8 mouse cellular contexts compared by ENCODE assay signal in the genomic region with DNA sequence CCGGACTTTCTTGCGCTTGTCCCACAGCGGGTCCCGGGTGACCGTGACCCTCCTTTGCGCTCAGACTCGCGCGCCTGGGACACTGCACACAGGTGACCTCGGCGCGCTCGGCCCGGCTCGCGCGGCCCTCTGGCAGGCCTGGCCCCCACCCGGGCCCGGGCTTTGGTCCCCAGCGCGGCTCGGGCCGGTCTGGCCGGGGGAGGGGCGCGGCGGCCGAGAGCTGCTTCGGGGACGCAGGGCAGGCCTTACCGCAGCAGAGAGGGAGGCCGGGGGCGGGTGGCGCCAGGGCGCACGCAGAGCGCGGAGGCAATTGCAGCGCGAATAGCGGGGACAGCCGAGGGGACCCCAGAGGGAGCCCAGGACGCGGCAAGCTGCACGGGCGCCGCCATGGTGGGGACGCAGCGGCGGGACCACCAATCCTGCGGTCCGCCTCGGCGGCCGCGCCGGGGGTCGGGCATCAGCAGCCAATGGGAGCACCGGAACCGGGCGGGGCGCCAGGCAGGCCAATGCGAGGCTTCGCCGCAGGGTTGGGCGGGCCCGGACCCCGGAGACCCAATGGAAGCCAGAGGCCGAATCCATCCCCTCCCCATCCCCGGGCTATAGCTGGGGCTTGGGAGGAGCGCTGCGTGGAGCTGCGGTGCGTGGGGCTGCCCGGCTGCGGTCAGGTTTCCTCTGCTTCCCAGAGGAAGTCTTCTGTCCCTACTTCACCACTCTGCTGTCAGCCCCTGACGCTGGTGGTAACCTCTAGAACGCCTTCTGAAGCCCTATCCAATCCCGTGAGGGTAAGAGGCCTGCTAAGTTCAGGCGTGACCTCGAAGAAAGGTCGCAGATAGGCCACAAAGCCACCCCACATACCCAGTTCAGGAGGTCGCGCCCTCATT. TPM values are rescaled to one million over a fixed set of nuclear protein-coding genes. Genes with fewer than 3 reads are reported as not detected.
DNase-seq lines count a peak whose midpoint lies in the region; ATAC-seq and TF ChIP-seq lines count a peak whose summit lies in the region.

A gene (minus strand): TSS at position 430 of the 881 bp plus-strand sequence.

- WGBS in forebrain, embryonic 10.5 days, result under 1% methylated on average over 82 of the region's 84 CpGs
- WGBS in heart, embryonic 15.5 days, result 0% methylated on average over 81 of the region's 84 CpGs
- WGBS in liver, embryonic 14.5 days (ENCODE audit: insufficient replicate concordance), result under 1% methylated on average over 82 of the region's 84 CpGs
- under 1% methylated on average over 75 of the region's 84 CpGs for WGBS in neural tube, embryonic 11.5 days
- WGBS in stomach, postnatal 0 days, result under 1% methylated on average over 68 of the region's 84 CpGs

- peak; percentile 90 for ATAC-seq in CD4-positive, CD25-positive, alpha-beta regulatory T cell, adult 4 months
- ATAC-seq in heart, embryonic 15.5 days (replicated peaks; ENCODE audit: insufficient number of reproducible peaks, insufficient read depth, low FRiP score, low read depth), result peak; percentile 97
- peak; percentile 98 for ATAC-seq in liver, embryonic 14.5 days (ENCODE audit: insufficient read depth)
- peak; percentile 99 for ATAC-seq in neural tube, embryonic 11.5 days (ENCODE audit: insufficient read depth, low FRiP score, low TSS enrichment)
- peak; percentile 96 for ATAC-seq in stomach, postnatal 0 days (ENCODE audit: low FRiP score, low TSS enrichment)

- TF ChIP-seq CTCF in liver, embryonic 14.5 days (IDR thresholded peaks at IDR 0.05; ENCODE audit: low read depth), result 0 out of 2 replicates have a peak, but pooled peaks have one; percentile 9
- no peak for TF ChIP-seq CTCF in stomach, postnatal 0 days (IDR thresholded peaks at IDR 0.05; ENCODE audit: low read depth)

- peaks cover 44% of the 10 kb centered on the region for H3K36me3 ChIP-seq in forebrain, embryonic 10.5 days (replicated peaks)
- H3K36me3 ChIP-seq in heart, embryonic 15.5 days, result peaks cover 20% of the 10 kb centered on the region
- peaks cover 12% of the 10 kb centered on the region for H3K36me3 ChIP-seq in liver, embryonic 14.5 days (replicated peaks; ENCODE audit: control insufficient read depth, insufficient read depth, low read depth)
- H3K36me3 ChIP-seq in neural tube, embryonic 11.5 days (ENCODE audit: control insufficient read depth, insufficient read depth, low read length), result peaks cover 12% of the 10 kb centered on the region
- peaks cover 7% of the 10 kb centered on the region for H3K36me3 ChIP-seq in stomach, postnatal 0 days (ENCODE audit: control insufficient read depth, insufficient read depth, low read length)

- H3K9ac ChIP-seq in heart, embryonic 15.5 days, result peak within 1 kb of the TSS; percentile 89
- peak within 1 kb of the TSS; percentile 68 for H3K9ac ChIP-seq in liver, embryonic 14.5 days (replicated peaks)
- peak within 1 kb of the TSS; percentile 80 for H3K9ac ChIP-seq in neural tube, embryonic 11.5 days (ENCODE audit: low read length)
- H3K9ac ChIP-seq in stomach, postnatal 0 days (ENCODE audit: low read length), result peak within 1 kb of the TSS; percentile 79

- H3K27ac ChIP-seq in forebrain, embryonic 10.5 days, result peak within 1 kb of the TSS; percentile 95
- peak within 1 kb of the TSS; percentile 83 for H3K27ac ChIP-seq in heart, embryonic 15.5 days
- H3K27ac ChIP-seq in liver, embryonic 14.5 days, result no peak within 1 kb of the TSS
- peak within 1 kb of the TSS; percentile 76 for H3K27ac ChIP-seq in neural tube, embryonic 11.5 days (ENCODE audit: low read depth, low read length)
- H3K27ac ChIP-seq in stomach, postnatal 0 days (replicated peaks), result peak within 1 kb of the TSS; percentile 45; the same call in 1 of the 2 replicates

- no peaks in the 10 kb centered on the region for H3K9me3 ChIP-seq in forebrain, embryonic 10.5 days
- no peaks in the 10 kb centered on the region for H3K9me3 ChIP-seq in heart, embryonic 15.5 days (replicated peaks)
- H3K9me3 ChIP-seq in liver, embryonic 14.5 days (ENCODE audit: control insufficient read depth, low read length), result no peaks in the 10 kb centered on the region
- H3K9me3 ChIP-seq in neural tube, embryonic 11.5 days (ENCODE audit: control insufficient read depth, low read length), result no peaks in the 10 kb centered on the region
- no peaks in the 10 kb centered on the region for H3K9me3 ChIP-seq in stomach, postnatal 0 days (ENCODE audit: control insufficient read depth, low read length)

- H3K4me1 ChIP-seq in forebrain, embryonic 10.5 days, result peaks cover 25% of the 10 kb centered on the region
- peaks cover 24% of the 10 kb centered on the region for H3K4me1 ChIP-seq in heart, embryonic 15.5 days (replicated peaks)
- peaks cover 0 to 8% of the 10 kb centered on the region in 2 experiments; a peak in 3 of 4 replicates for H3K4me1 ChIP-seq in liver, embryonic 14.5 days (replicated peaks; ENCODE audit: control insufficient read depth in 2 of 2, insufficient read depth in 2 of 2, low read length in 1 of 2)
- 0 out of 2 replicates have a peak, but pooled peaks cover 2% of the 10 kb centered on the region for H3K4me1 ChIP-seq in neural tube, embryonic 11.5 days (ENCODE audit: control insufficient read depth, insufficient read depth, low read length)
- H3K4me1 ChIP-seq in stomach, postnatal 0 days (replicated peaks; ENCODE audit: control insufficient read depth, insufficient read depth), result no peaks in the 10 kb centered on the region

- H3K27me3 ChIP-seq in forebrain, embryonic 10.5 days (ENCODE audit: poor library complexity, severe bottlenecking), result no peaks in the 10 kb centered on the region
- H3K27me3 ChIP-seq in heart, embryonic 15.5 days, result no peaks in the 10 kb centered on the region
- H3K27me3 ChIP-seq in liver, embryonic 14.5 days (ENCODE audit: control insufficient read depth, insufficient read depth, low read length), result no peaks in the 10 kb centered on the region
- no peaks in the 10 kb centered on the region for H3K27me3 ChIP-seq in neural tube, embryonic 11.5 days (ENCODE audit: control insufficient read depth, insufficient read depth, low read length)
- no peaks in the 10 kb centered on the region for H3K27me3 ChIP-seq in stomach, postnatal 0 days (ENCODE audit: control insufficient read depth, insufficient read depth, low read length)

- no peak for TF ChIP-seq EP300 in liver, embryonic 14.5 days (IDR thresholded peaks at IDR 0.05; ENCODE audit: low read depth)
- TF ChIP-seq EP300 in stomach, postnatal 0 days (optimal IDR thresholded peaks at IDR 0.05), result no peak

- H3K4me2 ChIP-seq in heart, embryonic 15.5 days, result peak within 1 kb of the TSS; percentile 84
- peak within 1 kb of the TSS; percentile 75 for H3K4me2 ChIP-seq in liver, embryonic 14.5 days (ENCODE audit: low read depth)
- H3K4me2 ChIP-seq in neural tube, embryonic 11.5 days (ENCODE audit: low read depth), result peak within 1 kb of the TSS; percentile 78
- peak within 1 kb of the TSS; percentile 98 for H3K4me2 ChIP-seq in stomach, postnatal 0 days (replicated peaks; ENCODE audit: low read depth)

- peak; percentile 62 for DNase-seq in c-Kit-negative CD71-positive TER-119-positive erythroid progenitor cells, embryonic 14.5 days (ENCODE audit: low read depth, low spot score)
- DNase-seq in forebrain, embryonic 10.5 days (ENCODE audit: extremely low spot score, low spot score), result peak; percentile 97
- DNase-seq in kidney, postnatal 25 days, result peak; percentile 98 to 99
- peak; percentile 71 to 81 (median 79) for DNase-seq in liver, embryonic 14.5 days (ENCODE audit: low read depth in 3 of 3, low spot score in 3 of 3)
- DNase-seq in neural tube, embryonic 11.5 days (ENCODE audit: low spot score), result peak; percentile 98
- peak; percentile 94 for DNase-seq in stomach, postnatal 0 days (ENCODE audit: low spot score)

- H3K4me3 ChIP-seq in forebrain, embryonic 10.5 days, result peak within 1 kb of the TSS; percentile 96
- H3K4me3 ChIP-seq in heart, embryonic 15.5 days, result peak within 1 kb of the TSS; percentile 99
- H3K4me3 ChIP-seq in liver, embryonic 14.5 days (ENCODE audit: insufficient read depth in 1 of 2, low read depth in 2 of 2, low read length in 2 of 2), result peak within 1 kb of the TSS; percentile 79 to 81
- H3K4me3 ChIP-seq in neural tube, embryonic 11.5 days (ENCODE audit: low read depth, low read length), result peak within 1 kb of the TSS; percentile 81
- peak within 1 kb of the TSS; percentile 91 for H3K4me3 ChIP-seq in stomach, postnatal 0 days (ENCODE audit: low read depth, low read length)

RNA-seq across cellular contexts. Expression of the gene that starts here (rescaled TPM):
- under 1 TPM; 0.38 to 0.52 TPM for polyA plus RNA-seq in CD4-positive, CD25-positive, alpha-beta regulatory T cell, adult 4 months (2017; shearing (Covaris generic))
- polyA plus RNA-seq in forebrain, embryonic 10.5 days (2016; fragmentation: Nextera tagmentation; extraction: Ambion mirVana), result 5.8 and 5.9 TPM in 2 replicates
- 7.5 and 8.3 TPM in 2 replicates for polyA plus RNA-seq in heart, embryonic 15.5 days (2015; fragmentation: Nextera tagmentation; extraction: Ambion mirVana)
- 3.2 TPM in 2 replicates for polyA plus RNA-seq in liver, embryonic 14.5 days (2012; rRNA removed)
- polyA plus RNA-seq in liver, embryonic 14.5 days (2014; fragmentation: Nextera tagmentation; extraction: Ambion mirVana), result 0.85 and 1.0 TPM in 2 replicates
- polyA plus RNA-seq in neural tube, embryonic 11.5 days (2014; fragmentation: Nextera tagmentation; extraction: Ambion mirVana), result 4.9 and 5.2 TPM in 2 replicates
- 3.0 and 3.2 TPM in 2 replicates for polyA plus RNA-seq in stomach, postnatal 0 days (2015; fragmentation: Nextera tagmentation; extraction: Ambion mirVana)

Comparison
In these comparisons a context has a peak if more than half of its experiments do, and no peak if none do; other contexts are left out.
1. Peak in ATAC-seq in CD4-positive, CD25-positive, alpha-beta regulatory T cell, adult 4 months; RNA of the gene not detected or under 1 TPM.